Mouse (Mus musculus): ENCODE data around the gene Psen2. TPM values are rescaled to one million over a fixed set of nuclear protein-coding genes. Genes with fewer than 3 reads are reported as not detected.
A peak's percentile ranks its signal among the peaks of the same experiment; 100 is the strongest.

Psen2 gene
- polyA plus RNA-seq, 1 experiment from 2014 or later = 20.8 TPM

- H3K4me1 ChIP-seq (replicated peaks; ENCODE audit: insufficient read depth, low read length) = no peaks in the 10 kb centered on the region
- H3K27ac ChIP-seq = no peak overlapping the region
- ATAC-seq (replicated peaks; ENCODE audit: low FRiP score, low read depth) = no peak
- no peak for TF ChIP-seq CTCF (IDR thresholded peaks at IDR 0.05; ENCODE audit: low read depth)
- 0 out of 2 replicates have a peak, but pooled peaks cover 4% of the 10 kb centered on the region for H3K36me3 ChIP-seq (ENCODE audit: insufficient read depth, low read length)
- no peak overlapping the region for H3K4me3 ChIP-seq (replicated peaks; ENCODE audit: low read depth, low read length)
- H3K4me2 ChIP-seq (ENCODE audit: low read length) = no peak overlapping the region
- no peaks in the 10 kb centered on the region for H3K9me3 ChIP-seq (replicated peaks; ENCODE audit: low read length)
- H3K9ac ChIP-seq (ENCODE audit: low read depth, low read length) = peak overlapping the region; percentile 18; the same call in 1 of the 2 replicates
- 86% methylated on average over 12 of the region's 12 CpGs for WGBS
- H3K27me3 ChIP-seq (ENCODE audit: insufficient read depth, low read length) = no peaks in the 10 kb centered on the region
- no peak for DNase-seq (ENCODE audit: low spot score)
Observed at GRCm38 (mm10) chr1:180228854-180229253, 34.4 kb downstream of the Psen2 start.

- Histone ChIP-seq H3K4me3 (replicated peaks; ENCODE audit: low read depth, low read length) (no peak overlapping the region), H3K36me3 (ENCODE audit: insufficient read depth, low read length) (no peaks in the 10 kb centered on the region), H3K27ac (peak overlapping the region; percentile 75; the same call in 1 of the 2 replicates), H3K9ac (ENCODE audit: low read depth, low read length) (no peak overlapping the region; the same call in 1 of the 2 replicates), H3K4me1 (replicated peaks; ENCODE audit: insufficient read depth, low read length) (no peaks in the 10 kb centered on the region), H3K27me3 (ENCODE audit: insufficient read depth, low read length) (no peaks in the 10 kb centered on the region), H3K9me3 (replicated peaks; ENCODE audit: low read length) (no peaks in the 10 kb centered on the region), H3K4me2 (ENCODE audit: low read length) (no peak overlapping the region)
- no peak for TF ChIP-seq CTCF (IDR thresholded peaks at IDR 0.05; ENCODE audit: low read depth)
- DNase-seq (ENCODE audit: low spot score) (no peak), ATAC-seq (replicated peaks; ENCODE audit: low FRiP score, low read depth) (no peak; the same call in 1 of the 2 replicates)
- 76% methylated on average over 3 of the region's 3 CpGs for WGBS
Observed at GRCm38 (mm10) chr1:180226766-180227165, 36.5 kb downstream of the Psen2 start.

- Histone ChIP-seq H3K9me3 (replicated peaks; ENCODE audit: low read length) (no peaks in the 10 kb centered on the region), H3K4me2 (ENCODE audit: low read length) (peak overlapping the region; percentile 77), H3K4me3 (replicated peaks; ENCODE audit: low read depth, low read length) (peak overlapping the region; percentile 34), H3K36me3 (ENCODE audit: insufficient read depth, low read length) (no peaks in the 10 kb centered on the region), H3K9ac (ENCODE audit: low read depth, low read length) (peak overlapping the region; percentile 28; the same call in 1 of the 2 replicates), H3K27me3 (ENCODE audit: insufficient read depth, low read length) (no peaks in the 10 kb centered on the region), H3K4me1 (replicated peaks; ENCODE audit: insufficient read depth, low read length) (no peaks in the 10 kb centered on the region), H3K27ac (peak overlapping the region; percentile 75)
- DNase-seq (ENCODE audit: low spot score) (peak; percentile 59), ATAC-seq (replicated peaks; ENCODE audit: low FRiP score, low read depth) (peak; percentile 74)
- TF ChIP-seq CTCF (IDR thresholded peaks at IDR 0.05; ENCODE audit: low read depth) = peak; percentile 54
- WGBS = 6% methylated on average over 12 of the region's 12 CpGs
Observed at GRCm38 (mm10) chr1:180226221-180226713, 37.0 kb downstream of the Psen2 start.

- H3K9me3 ChIP-seq (replicated peaks; ENCODE audit: low read length) = no peaks in the 10 kb centered on the region
- no peak for TF ChIP-seq CTCF (IDR thresholded peaks at IDR 0.05; ENCODE audit: low read depth)
- no peaks in the 10 kb centered on the region for H3K4me1 ChIP-seq (replicated peaks; ENCODE audit: insufficient read depth, low read length)
- peak overlapping the region; percentile 28; the same call in 1 of the 2 replicates for H3K9ac ChIP-seq (ENCODE audit: low read depth, low read length)
- DNase-seq (ENCODE audit: low spot score) (peak; percentile 79), ATAC-seq (replicated peaks; ENCODE audit: low FRiP score, low read depth) (peak; percentile 90)
- peak overlapping the region; percentile 75 for H3K27ac ChIP-seq
- 14% methylated on average over 21 of the region's 21 CpGs for whole genome bisulfite sequencing
- peak overlapping the region; percentile 34 for H3K4me3 ChIP-seq (replicated peaks; ENCODE audit: low read depth, low read length)
- no peaks in the 10 kb centered on the region for H3K36me3 ChIP-seq (ENCODE audit: insufficient read depth, low read length)
- H3K27me3 ChIP-seq (ENCODE audit: insufficient read depth, low read length) = no peaks in the 10 kb centered on the region
- peak overlapping the region; percentile 77 for H3K4me2 ChIP-seq (ENCODE audit: low read length)
Observed at GRCm38 (mm10) chr1:180225500-180226220, 37.6 kb downstream of the Psen2 start.

- no peak overlapping the region for H3K27ac ChIP-seq
- no peak overlapping the region for H3K9ac ChIP-seq (ENCODE audit: low read depth, low read length)
- no peaks in the 10 kb centered on the region for H3K9me3 ChIP-seq (replicated peaks; ENCODE audit: low read length)
- H3K4me1 ChIP-seq (replicated peaks; ENCODE audit: insufficient read depth, low read length) = no peaks in the 10 kb centered on the region
- no peaks in the 10 kb centered on the region for H3K27me3 ChIP-seq (ENCODE audit: insufficient read depth, low read length)
- H3K36me3 ChIP-seq (ENCODE audit: insufficient read depth, low read length) = no peaks in the 10 kb centered on the region
- no peak overlapping the region for H3K4me2 ChIP-seq (ENCODE audit: low read length)
- ATAC-seq (replicated peaks; ENCODE audit: low FRiP score, low read depth) (no peak), DNase-seq (ENCODE audit: low spot score) (no peak)
- H3K4me3 ChIP-seq (replicated peaks; ENCODE audit: low read depth, low read length) = no peak overlapping the region
- WGBS = 85% methylated on average over 1 of the region's 1 CpGs
- no peak for TF ChIP-seq CTCF (IDR thresholded peaks at IDR 0.05; ENCODE audit: low read depth)
Observed at GRCm38 (mm10) chr1:180222007-180222406, 41.2 kb downstream of the Psen2 start.

GRCm38 (mm10) chr1:180220791-180221542 lies 42.3 kb downstream of the Psen2 start:
- DNase-seq (ENCODE audit: low spot score) (no peak), ATAC-seq (replicated peaks; ENCODE audit: low FRiP score, low read depth) (no peak)
- Histone ChIP-seq H3K36me3 (ENCODE audit: insufficient read depth, low read length) (no peaks in the 10 kb centered on the region), H3K27me3 (ENCODE audit: insufficient read depth, low read length) (no peaks in the 10 kb centered on the region), H3K9me3 (replicated peaks; ENCODE audit: low read length) (no peaks in the 10 kb centered on the region), H3K4me2 (ENCODE audit: low read length) (no peak overlapping the region), H3K4me1 (replicated peaks; ENCODE audit: insufficient read depth, low read length) (no peaks in the 10 kb centered on the region), H3K27ac (no peak overlapping the region), H3K9ac (ENCODE audit: low read depth, low read length) (no peak overlapping the region), H3K4me3 (replicated peaks; ENCODE audit: low read depth, low read length) (no peak overlapping the region)
- WGBS = 77% methylated on average over 19 of the region's 19 CpGs
- TF ChIP-seq CTCF (IDR thresholded peaks at IDR 0.05; ENCODE audit: low read depth) = no peak

Measured in kidney, postnatal 0 days (tissue).